Mouse (Mus musculus) bone marrow macrophage, adult 2 months (primary cell): ENCODE measurements around the gene Mb.

Source experiments
- CTCF ChIP-seq: IDR thresholded peaks from 2 replicates; pipeline ENCODE4 v1.5.1; 2012; ENCODE audit warnings: low read depth, mild to moderate bottlenecking, low read length, moderate library complexity
- POLR2A ChIP-seq: IDR thresholded peaks from 2 replicates; pipeline ENCODE4 v1.6.1; 2012; ENCODE audit warnings: mild to moderate bottlenecking, low read depth, low read length, borderline replicate concordance

- TF ChIP-seq CTCF, result no peak
- TF ChIP-seq POLR2A, result no peak
These were observed 40.1 kb upstream of the Mb start for GRCm38 (mm10) chr15:77090531-77090930.
